Mouse (Mus musculus) kidney, adult 2 months (tissue): Measurements from ENCODE around the gene Ubxn11. TPM values are rescaled to one million over a fixed set of nuclear protein-coding genes. Genes with fewer than 3 reads are reported as not detected.

Experiments
- DNase-seq: peaks from one replicate; pipeline ENCODE4 v3.0.0; 2021
- H3K27ac ChIP-seq: fragments of 200-500 bp; 2 replicates; pipeline ENCODE4 v1.5.1; 2012; ENCODE audit warnings: low read depth, low read length, control low read depth, inconsistent platforms; ENCODE audit not compliant: insufficient read depth
- H3K27me3 ChIP-seq: fragments of 200-500 bp; replicated peaks from 2 replicates; pipeline ENCODE4 v1.6.1; 2012; ENCODE audit warnings: mild to moderate bottlenecking, moderate library complexity, low read length, inconsistent platforms; ENCODE audit not compliant: control insufficient read depth, insufficient read depth
- H3K36me3 ChIP-seq: fragments of 200-500 bp; 2 replicates; pipeline ENCODE4 v1.6.1; 2012; ENCODE audit warnings: mild to moderate bottlenecking, moderate library complexity, low read length, inconsistent platforms; ENCODE audit not compliant: control insufficient read depth, insufficient read depth
- H3K4me1 ChIP-seq: fragments of 200-500 bp; 2 replicates; pipeline ENCODE4 v1.6.1; 2011; ENCODE audit warnings: low read length; ENCODE audit not compliant: control insufficient read depth, insufficient read depth
- H3K4me3 ChIP-seq: fragments of 200-500 bp; 2 replicates; pipeline ENCODE4 v1.5.1; 2011; ENCODE audit warnings: mild to moderate bottlenecking, low read depth, low read length, control low read depth; ENCODE audit not compliant: insufficient read depth
- CTCF ChIP-seq: fragments of 200-500 bp; conservative IDR thresholded peaks from 2 replicates; pipeline ENCODE4 v1.5.1; 2011; ENCODE audit warnings: low read depth, mild to moderate bottlenecking, control low read depth, low read length, moderate library complexity, mixed read lengths; ENCODE audit not compliant: insufficient read depth, insufficient read length
- POLR2A ChIP-seq: fragments of 200-500 bp; IDR thresholded peaks from one replicate; pipeline ENCODE4 v1.6.1; 2011; ENCODE audit warnings: low read depth, low read length, control low read depth
- WGBS: fragments of 180-500 bp; shearing (Covaris S2); methylation state at CpG from one replicate; pipeline ENCODE4 v1.1.7; 2018; 5-methylcytosine and 5-hydroxymethylcytosine counted together
- polyA plus RNA-seq: library from polyadenylated mRNA; depleted of rRNA; stranded (reverse); fragments of >200 nt; gene quantifications from 2 replicates; pipeline ENCODE4 v1.2.3, GENCODE M21; 2012; rRNA removed

Ubxn11 gene
- polyA plus RNA-seq, 1 experiment, result 5.9 TPM

DNA sequence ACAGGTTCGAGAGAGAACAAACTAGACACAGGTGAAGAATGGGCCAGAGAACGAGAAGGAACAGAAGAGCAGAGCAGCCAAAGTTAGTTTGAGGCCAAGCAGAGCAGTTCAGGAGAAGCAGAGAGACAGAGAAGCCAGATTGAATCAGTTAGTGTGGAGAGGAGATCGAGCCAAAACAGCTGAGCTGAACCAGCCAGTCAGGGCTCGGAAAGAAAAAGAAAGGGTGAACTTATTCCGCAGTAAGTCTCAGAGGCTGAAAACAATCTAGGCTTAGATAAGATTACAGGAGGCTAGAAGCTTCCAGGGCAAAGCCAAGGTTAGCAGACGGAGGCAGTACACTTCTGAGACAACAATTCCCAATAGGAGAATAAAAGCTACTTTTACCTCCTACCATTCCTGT is 62.7 kb downstream of the Ubxn11 start:
- TF ChIP-seq POLR2A, result no peak
- no peak for TF ChIP-seq CTCF
- DNase-seq, result peak; percentile 17
- H3K4me3 ChIP-seq, result no peak overlapping the region
- 48% methylated on average over 6 of the region's 6 CpGs for WGBS
- no peaks in the 10 kb centered on the region; the same call in 1 of the 2 replicates for H3K4me1 ChIP-seq
- H3K27ac ChIP-seq, result peak overlapping the region; percentile 85
- no peaks in the 10 kb centered on the region for H3K27me3 ChIP-seq
- peaks cover 2% of the 10 kb centered on the region; the same call in 1 of the 2 replicates for H3K36me3 ChIP-seq

DNA sequence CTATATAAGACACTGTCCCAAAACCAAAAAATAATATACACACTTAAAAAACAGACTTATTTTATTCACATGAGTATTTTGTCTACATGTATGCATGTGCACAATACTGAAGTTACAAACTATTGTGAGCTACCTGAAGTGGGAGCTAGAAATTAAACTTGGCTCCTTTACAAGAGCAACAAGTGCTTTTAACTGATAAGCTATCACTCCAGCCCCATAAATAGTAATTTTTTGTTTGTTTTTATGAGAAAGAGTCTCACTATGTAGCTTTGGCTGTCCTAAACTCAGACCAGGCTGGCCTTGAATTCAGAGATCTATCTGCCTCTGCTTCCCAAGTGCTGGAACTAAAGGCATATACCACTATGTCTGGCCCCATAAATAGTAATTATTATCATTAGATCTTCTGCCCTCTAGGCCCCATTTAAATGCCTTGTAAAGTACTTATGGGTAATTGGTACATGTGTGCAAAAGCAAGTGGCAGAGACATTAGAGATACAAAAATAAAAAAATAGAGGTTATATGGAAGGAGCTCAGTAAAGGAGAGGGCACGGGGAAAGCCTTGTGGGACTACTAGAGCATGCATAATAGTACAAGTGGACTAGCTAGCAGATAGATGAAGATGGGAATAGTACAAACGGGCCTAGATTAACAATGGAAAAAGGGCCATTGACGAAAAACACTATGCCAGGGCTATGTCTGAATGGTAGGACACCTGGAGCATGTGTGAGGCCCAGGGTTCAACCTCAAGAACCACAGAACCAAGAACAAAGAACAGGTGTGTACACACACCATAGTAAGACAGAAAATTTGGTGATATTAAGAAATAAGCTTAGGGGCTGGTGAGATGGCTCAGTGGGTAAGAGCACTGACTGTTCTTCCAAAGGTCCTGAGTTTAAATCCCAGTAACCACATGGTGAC is 63.4 kb downstream of the Ubxn11 start:
- peaks cover 2% of the 10 kb centered on the region; the same call in 1 of the 2 replicates for H3K36me3 ChIP-seq
- WGBS, result 76% methylated on average over 3 of the region's 3 CpGs
- TF ChIP-seq CTCF (no peak), POLR2A (no peak)
- no peaks in the 10 kb centered on the region for H3K27me3 ChIP-seq
- H3K4me1 ChIP-seq, result no peaks in the 10 kb centered on the region; the same call in 1 of the 2 replicates
- H3K27ac ChIP-seq, result peak overlapping the region; percentile 38; the same call in 1 of the 2 replicates
- no peak overlapping the region for H3K4me3 ChIP-seq
- no peak for DNase-seq

DNA sequence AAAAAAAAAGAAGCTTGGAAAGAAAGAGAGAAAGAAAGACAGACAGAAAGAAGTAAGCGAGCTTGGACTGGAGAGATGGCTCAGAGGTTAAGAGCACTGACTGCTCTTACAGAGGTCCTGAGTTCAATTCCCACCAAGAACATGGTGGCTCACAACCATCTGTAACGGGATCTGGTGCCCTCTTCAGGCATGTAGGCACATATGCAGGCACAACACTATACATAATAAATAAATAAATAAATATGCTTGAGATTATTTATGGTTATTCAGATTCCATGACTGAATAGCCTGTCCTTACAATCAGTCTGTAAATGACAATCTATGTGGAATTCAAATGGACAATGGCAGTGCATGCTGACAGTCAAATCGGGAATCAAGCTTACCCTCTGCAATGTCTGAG is 64.5 kb downstream of the Ubxn11 start:
- Histone ChIP-seq H3K4me1 (no peaks in the 10 kb centered on the region; the same call in 1 of the 2 replicates), H3K27me3 (no peaks in the 10 kb centered on the region), H3K36me3 (peaks cover 2% of the 10 kb centered on the region; the same call in 1 of the 2 replicates), H3K4me3 (no peak overlapping the region), H3K27ac (no peak overlapping the region)
- WGBS, result 92% methylated on average over 3 of the region's 3 CpGs
- TF ChIP-seq POLR2A, result no peak
- peak; percentile 43 for TF ChIP-seq CTCF
- no peak for DNase-seq

DNA sequence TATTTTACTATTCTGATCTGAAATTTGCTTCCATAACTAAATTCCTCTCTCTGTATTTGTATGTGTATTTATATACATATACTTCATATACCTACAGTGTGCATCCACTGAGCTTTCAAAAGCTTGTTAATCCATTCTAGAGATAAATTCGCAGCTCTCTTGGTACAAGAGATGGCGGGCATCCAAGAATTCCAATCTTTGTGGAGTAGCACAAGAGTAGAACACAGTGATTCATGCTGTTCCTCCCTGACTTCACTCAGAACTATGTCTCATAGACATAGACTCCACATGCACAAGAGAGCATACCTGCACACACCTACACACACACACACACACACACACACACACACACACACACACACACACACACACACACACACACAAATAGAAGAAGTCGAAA is 70.0 kb downstream of the Ubxn11 start:
- DNase-seq, result no peak
- H3K36me3 ChIP-seq, result no peaks in the 10 kb centered on the region

More for the DNA sequence above, 70.0 kb downstream of the Ubxn11 start:
- Histone ChIP-seq H3K4me1 (no peaks in the 10 kb centered on the region), H3K27me3 (no peaks in the 10 kb centered on the region), H3K27ac (no peak overlapping the region), H3K4me3 (no peak overlapping the region)
- 70% methylated on average over 3 of the region's 3 CpGs for WGBS
- TF ChIP-seq POLR2A (no peak), CTCF (no peak)

Other genes starting within 250 kb of the Ubxn11 start
- 29.4 and 30.9 TPM in 2 replicates for gene Rps6ka1, start 214.8 kb upstream of the Ubxn11 start, polyA plus RNA-seq
- 12.2 and 21.9 TPM in 2 replicates for gene Hmgn2, start 133.9 kb upstream of the Ubxn11 start, polyA plus RNA-seq
- 32.0 and 37.0 TPM in 2 replicates for gene Dhdds, start 101.7 kb upstream of the Ubxn11 start, polyA plus RNA-seq
- gene Lin28a, start 83.7 kb upstream of the Ubxn11 start, polyA plus RNA-seq, result not detected in 2 replicates
- gene Zfp683, start 48.7 kb upstream of the Ubxn11 start, polyA plus RNA-seq, result 0.52 and 0.81 TPM in 2 replicates
- gene Crybg2, start 41.8 kb upstream of the Ubxn11 start, polyA plus RNA-seq, result 0.69 and 1.0 TPM in 2 replicates
- gene Cd52, start 7.5 kb upstream of the Ubxn11 start, polyA plus RNA-seq, result 14.8 and 65.1 TPM in 2 replicates
- 262 and 323 TPM in 2 replicates for gene Sh3bgrl3, start 26.2 kb downstream of the Ubxn11 start, polyA plus RNA-seq
- 28.3 and 38.9 TPM in 2 replicates for gene Cep85, start 84.5 kb downstream of the Ubxn11 start, polyA plus RNA-seq
- gene Gm7534, start 100.4 kb downstream of the Ubxn11 start, polyA plus RNA-seq, result not detected in 2 replicates
- gene Catsper4, start 124.8 kb downstream of the Ubxn11 start, polyA plus RNA-seq, result 0.38 and 0.69 TPM in 2 replicates
- 14.9 and 17.3 TPM in 2 replicates for gene Cnksr1, start 135.8 kb downstream of the Ubxn11 start, polyA plus RNA-seq
- gene E130218I03Rik, start 141.1 kb downstream of the Ubxn11 start, polyA plus RNA-seq, result not detected in 2 replicates
- gene Zfp593, start 143.0 kb downstream of the Ubxn11 start, polyA plus RNA-seq, result 6.0 and 6.4 TPM in 2 replicates
- gene Gm30191, start 144.4 kb downstream of the Ubxn11 start, polyA plus RNA-seq, result 0.27 TPM in 1 of 2 replicates, not detected in the other
- gene Grrp1, start 151.5 kb downstream of the Ubxn11 start, polyA plus RNA-seq, result 11.5 and 11.8 TPM in 2 replicates
- gene Pdik1l, start 185.3 kb downstream of the Ubxn11 start, polyA plus RNA-seq, result 3.3 and 3.4 TPM in 2 replicates
- gene Trim63, start 212.6 kb downstream of the Ubxn11 start, polyA plus RNA-seq, result 4.2 and 7.4 TPM in 2 replicates
- 32.3 and 33.3 TPM in 2 replicates for gene Slc30a2, start 240.6 kb downstream of the Ubxn11 start, polyA plus RNA-seq